Mouse (Mus musculus) megakaryocyte, embryonic 14.5 days (primary cell): ENCODE data around the gene Zdhhc17. TPM values are rescaled to one million over a fixed set of nuclear protein-coding genes. Genes with fewer than 3 reads are reported as not detected.

ENCODE experiments used
- H3K27me3 ChIP-seq: replicated peaks from 2 replicates; pipeline ENCODE3; 2012; ENCODE audit warnings: inconsistent platforms
- H3K36me3 ChIP-seq: replicated peaks from 2 replicates; pipeline ENCODE3; 2012; ENCODE audit warnings: low read length, inconsistent platforms, mixed read lengths
- H3K4me1 ChIP-seq: 2 replicates; pipeline ENCODE4 v1.6.1; 2012; ENCODE audit warnings: inconsistent platforms
- H3K4me3 ChIP-seq: replicated peaks from 2 replicates; pipeline ENCODE3; 2012; ENCODE audit warnings: moderate library complexity, mild to moderate bottlenecking, inconsistent platforms
- H3K9me3 ChIP-seq: 2 replicates; pipeline ENCODE4 v1.6.1; 2012; ENCODE audit warnings: inconsistent platforms
- FLI1 ChIP-seq: IDR thresholded peaks from 2 replicates; pipeline ENCODE4 v1.6.1; 2012; ENCODE audit warnings: low read length, inconsistent platforms, mixed read lengths
- GATA1 ChIP-seq: IDR thresholded peaks from 3 replicates; pipeline ENCODE4 v1.6.1; 2012; ENCODE audit warnings: mixed read lengths, low read length, inconsistent platforms, borderline replicate concordance
- polyA plus RNA-seq: library from polyadenylated mRNA; stranded (reverse); fragments of >175 nt; gene quantifications from 2 replicates; pipeline ENCODE4 v1.2.3, GENCODE M21; 2012; ENCODE audit warnings: low replicate concordance; ENCODE audit not compliant: insufficient read depth

The Zdhhc17 gene
- polyA plus RNA-seq = 0.29 and 1.3 TPM in 2 replicates

DNA sequence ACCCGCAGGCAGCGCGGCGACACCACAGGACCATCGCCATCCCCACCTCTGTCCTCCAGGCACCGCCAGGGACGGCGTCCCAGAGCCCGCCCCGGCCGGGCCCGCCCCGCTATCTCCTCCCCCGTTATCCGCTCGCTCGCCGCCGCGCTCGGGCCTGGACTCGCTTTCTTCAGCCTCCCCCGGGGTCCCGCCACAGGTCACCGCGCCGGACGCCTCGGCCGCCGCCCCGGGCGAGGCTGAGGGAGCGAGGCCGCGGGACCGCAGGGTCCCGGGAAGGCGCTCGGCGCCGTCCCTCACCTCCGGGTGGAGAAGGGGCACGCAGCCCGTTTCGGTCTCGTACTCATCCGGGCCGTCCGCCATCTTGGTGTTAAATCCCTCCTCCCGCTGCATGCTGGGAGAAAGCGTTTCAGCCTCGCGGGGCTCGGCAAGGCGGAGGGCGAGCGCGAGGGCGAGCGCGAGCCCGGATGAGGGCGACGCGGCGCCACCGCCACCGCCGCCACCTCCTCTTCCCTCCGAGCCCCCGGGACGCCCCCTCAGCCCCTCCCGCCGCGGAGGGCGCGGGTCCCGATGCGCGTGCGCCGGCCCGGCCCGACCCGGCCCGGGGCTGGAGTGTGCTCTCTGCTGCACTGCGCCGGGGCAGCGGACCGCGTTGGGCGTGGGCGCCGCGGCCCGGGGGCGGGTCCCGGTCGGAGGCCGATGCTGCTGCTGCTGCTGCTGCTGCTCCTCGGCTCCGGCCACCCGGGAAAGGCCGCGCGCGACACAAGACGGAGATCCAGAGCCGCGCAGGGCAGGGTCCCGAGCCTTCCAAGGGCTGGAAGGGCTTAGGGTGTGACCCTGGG lies at the start of gene Zdhhc17:
Gene Zdhhc17, minus strand, starts transcription at position 500 of the 839 bp plus-strand sequence.
- Histone ChIP-seq H3K4me3 (peak within 1 kb of the TSS; percentile 97), H3K27me3 (peaks cover 3% of the 10 kb centered on the region), H3K36me3 (no peaks in the 10 kb centered on the region), H3K4me1 (peaks cover 42% of the 10 kb centered on the region), H3K9me3 (peaks cover 11% of the 10 kb centered on the region)
- TF ChIP-seq FLI1 = no peak
- TF ChIP-seq GATA1 = no peak

DNA sequence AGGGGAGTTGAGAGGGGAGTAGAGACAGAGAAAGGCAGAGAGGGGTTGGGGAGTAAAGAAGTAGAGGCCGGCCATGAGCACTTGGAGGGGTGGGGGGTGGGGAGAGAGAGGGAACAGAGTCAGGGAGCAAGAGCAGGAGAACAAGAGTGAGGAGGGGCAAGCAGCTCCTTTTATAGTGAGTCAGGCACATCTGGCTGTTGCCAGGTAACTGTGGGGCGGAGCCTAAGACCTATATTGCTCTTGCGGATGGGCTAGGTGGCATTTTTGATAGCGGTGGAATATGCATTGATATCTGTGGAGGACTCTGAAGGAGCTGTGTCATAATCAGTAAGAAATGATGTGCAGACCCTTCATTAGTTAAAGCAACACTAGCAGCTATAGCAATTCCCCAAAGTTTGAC lies 45.8 kb upstream of the Zdhhc17 start:
- Histone ChIP-seq H3K4me3 (no peak overlapping the region), H3K27me3 (peaks cover 4% of the 10 kb centered on the region), H3K4me1 (peaks cover 6% of the 10 kb centered on the region), H3K36me3 (no peaks in the 10 kb centered on the region), H3K9me3 (no peaks in the 10 kb centered on the region)
- TF ChIP-seq GATA1 (no peak), FLI1 (no peak)

DNA sequence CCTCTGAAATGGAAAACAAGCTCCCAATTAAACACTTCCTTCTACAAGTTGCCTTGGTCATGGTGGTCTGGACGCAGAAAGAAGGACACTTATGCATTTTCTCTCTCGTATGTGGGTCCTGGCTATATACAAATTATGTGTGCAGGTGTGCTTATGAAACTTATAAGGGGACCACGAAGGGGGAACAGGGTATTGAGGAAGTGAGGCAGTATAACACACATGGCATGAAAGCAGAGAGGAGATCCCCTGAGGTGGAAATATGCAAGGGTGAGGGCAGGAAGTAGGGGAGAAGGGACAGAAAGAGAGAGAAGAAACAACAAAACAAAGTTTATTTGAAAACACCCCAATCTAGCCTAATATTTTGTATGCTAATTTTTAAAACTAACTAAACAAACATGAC lies 41.7 kb upstream of the Zdhhc17 start:
- Histone ChIP-seq H3K4me3 (no peak overlapping the region), H3K4me1 (peaks cover 12% of the 10 kb centered on the region), H3K27me3 (peaks cover 4% of the 10 kb centered on the region), H3K9me3 (no peaks in the 10 kb centered on the region), H3K36me3 (no peaks in the 10 kb centered on the region)
- TF ChIP-seq FLI1 (no peak), GATA1 (no peak)

DNA sequence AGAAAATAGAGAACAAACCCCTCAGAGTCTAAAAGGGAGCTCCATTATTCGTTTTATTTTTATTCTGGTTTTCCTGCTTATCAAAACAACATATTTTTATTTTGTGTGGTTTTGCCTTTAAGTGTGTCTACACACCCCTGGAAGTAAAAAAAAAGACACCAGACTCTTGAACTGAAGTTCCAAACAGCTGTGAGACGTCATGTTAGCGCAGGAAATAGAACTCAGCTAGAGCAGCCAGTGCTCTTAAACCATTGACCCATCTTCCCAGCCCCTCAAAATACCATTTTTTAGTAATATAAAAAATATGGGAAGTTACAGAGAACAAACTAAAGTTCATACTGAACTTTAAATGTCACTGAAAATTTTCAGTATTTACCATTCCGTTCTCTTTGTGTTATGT lies 40.6 kb upstream of the Zdhhc17 start:
- H3K27me3 ChIP-seq = peaks cover 4% of the 10 kb centered on the region
- H3K9me3 ChIP-seq = no peaks in the 10 kb centered on the region
- H3K36me3 ChIP-seq = no peaks in the 10 kb centered on the region
- TF ChIP-seq FLI1 (no peak), GATA1 (no peak)
- no peak overlapping the region for H3K4me3 ChIP-seq
- H3K4me1 ChIP-seq = peaks cover 10% of the 10 kb centered on the region

DNA sequence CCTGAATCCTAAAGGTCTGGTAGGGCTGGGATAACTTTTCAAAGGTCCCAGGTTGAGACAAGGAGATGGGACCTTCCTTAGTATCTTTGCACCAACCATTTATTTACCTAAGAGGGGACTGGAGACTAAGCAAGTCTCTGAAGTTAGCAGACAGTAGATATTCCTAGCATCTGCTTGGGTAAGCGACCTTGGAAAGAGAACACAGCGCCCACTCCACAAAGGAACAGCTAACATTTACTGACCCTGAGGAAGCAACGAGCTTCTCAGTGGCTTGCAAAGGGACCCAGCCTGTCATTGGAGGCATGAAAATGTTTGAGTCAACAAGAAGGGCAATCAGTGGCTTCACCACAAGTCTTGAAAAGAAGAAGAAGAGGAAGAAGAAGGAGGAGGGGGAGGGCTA lies 40.1 kb upstream of the Zdhhc17 start:
- peaks cover 4% of the 10 kb centered on the region for H3K27me3 ChIP-seq
- H3K36me3 ChIP-seq = no peaks in the 10 kb centered on the region
- TF ChIP-seq FLI1 (no peak), GATA1 (no peak)
- peaks cover 3% of the 10 kb centered on the region for H3K9me3 ChIP-seq
- no peak overlapping the region for H3K4me3 ChIP-seq
- H3K4me1 ChIP-seq = peaks cover 10% of the 10 kb centered on the region

DNA sequence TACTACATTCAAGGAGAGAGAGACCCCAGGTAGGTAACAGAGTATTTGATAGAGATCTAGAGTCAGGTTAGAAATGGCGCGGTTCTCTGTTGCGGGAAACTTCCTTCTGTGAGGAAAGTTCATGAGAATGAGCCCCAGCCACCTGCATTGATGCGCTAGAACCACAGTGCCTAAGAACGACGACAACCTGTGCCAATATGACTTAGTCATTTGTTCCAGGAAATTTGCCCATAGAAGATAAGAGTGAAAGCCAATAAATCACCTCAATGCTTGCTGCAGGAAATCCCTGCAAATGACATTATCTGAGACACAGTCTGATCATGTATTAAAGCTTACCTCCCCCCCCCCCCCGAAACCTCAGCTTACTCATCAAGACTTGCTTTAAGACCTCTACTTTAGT lies 38.0 kb upstream of the Zdhhc17 start:
- TF ChIP-seq FLI1 (no peak), GATA1 (no peak)
- peaks cover 7% of the 10 kb centered on the region for H3K4me1 ChIP-seq
- no peaks in the 10 kb centered on the region for H3K27me3 ChIP-seq

DNA sequence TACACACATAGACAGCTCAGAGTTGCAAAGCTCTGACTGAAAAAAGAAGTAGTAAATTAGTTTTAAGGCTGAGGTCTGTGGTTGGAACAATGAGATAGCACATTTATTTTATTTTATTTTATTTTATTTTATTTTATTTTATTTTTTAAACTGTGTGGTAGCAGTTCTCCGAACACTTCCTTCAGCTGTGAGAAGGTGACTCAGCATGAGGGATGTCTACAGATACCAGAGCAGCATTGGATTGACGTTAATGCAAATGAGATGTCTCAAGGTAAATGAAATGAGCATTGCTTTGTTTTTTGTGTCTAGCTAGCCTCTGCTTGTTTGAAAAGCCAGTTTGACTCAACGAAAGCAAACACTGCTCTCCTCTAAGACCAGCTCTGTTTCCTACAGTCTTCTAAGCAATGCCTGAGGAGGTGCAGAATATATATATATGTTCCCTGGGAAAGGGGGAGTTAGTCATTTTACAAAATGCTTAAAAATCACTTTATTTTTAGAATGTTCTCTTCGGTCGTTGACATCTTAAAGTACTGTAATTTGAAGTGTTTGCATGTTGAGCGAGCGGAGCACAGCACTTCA lies 30.2 kb upstream of the Zdhhc17 start:
- Histone ChIP-seq H3K4me1 (peaks cover 4% of the 10 kb centered on the region; the same call in 1 of the 2 replicates), H3K9me3 (peaks cover 32% of the 10 kb centered on the region), H3K27me3 (no peaks in the 10 kb centered on the region), H3K36me3 (no peaks in the 10 kb centered on the region), H3K4me3 (no peak overlapping the region)
- no peak for TF ChIP-seq FLI1
- no peak for TF ChIP-seq GATA1

More for the DNA sequence above, 38.0 kb upstream of the Zdhhc17 start:
- Histone ChIP-seq H3K36me3 (no peaks in the 10 kb centered on the region), H3K9me3 (peaks cover 24% of the 10 kb centered on the region), H3K4me3 (no peak overlapping the region)

DNA sequence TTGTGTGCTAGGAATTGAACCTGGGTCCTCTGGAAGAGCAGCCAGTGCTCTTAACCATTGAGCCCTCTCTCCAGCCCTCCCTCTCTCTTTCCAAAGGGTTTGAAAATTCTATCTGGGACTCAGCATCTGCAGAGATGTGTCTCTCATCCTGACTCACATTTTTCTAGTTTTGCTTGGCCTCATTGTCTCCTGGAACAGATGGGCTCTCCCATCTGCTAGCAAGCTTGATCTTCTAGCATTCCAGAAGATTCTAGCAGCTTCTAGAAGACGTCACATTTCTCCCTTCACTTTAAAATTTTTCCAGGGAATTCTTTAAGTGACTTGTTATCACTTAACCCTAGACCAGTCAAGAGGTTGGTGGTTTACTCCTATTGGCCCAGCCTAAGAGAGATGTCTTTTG lies 26.9 kb upstream of the Zdhhc17 start:
- H3K27me3 ChIP-seq = no peaks in the 10 kb centered on the region
- no peak for TF ChIP-seq FLI1
- TF ChIP-seq GATA1 = no peak

DNA sequence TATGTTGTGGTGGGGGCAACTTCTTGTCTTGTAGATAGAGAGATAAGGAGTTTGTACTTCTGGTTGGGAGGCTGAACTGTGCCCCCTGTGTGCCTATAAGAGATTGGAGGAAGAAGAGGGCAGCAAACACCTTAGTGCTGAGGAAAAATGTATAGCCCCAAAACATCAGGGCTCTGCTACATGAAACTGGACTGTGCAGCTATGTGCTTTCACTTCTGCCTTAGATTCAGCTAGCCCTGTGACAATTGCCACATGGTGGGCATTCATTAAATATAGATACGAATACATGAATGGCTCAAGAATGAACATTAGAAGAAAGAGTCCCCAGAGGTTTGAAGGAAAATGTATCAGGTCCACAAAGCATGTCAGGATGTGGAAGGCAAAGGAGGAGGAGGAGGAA lies 25.2 kb upstream of the Zdhhc17 start:
- no peak for TF ChIP-seq FLI1
- TF ChIP-seq GATA1 = no peak
- Histone ChIP-seq H3K27me3 (no peaks in the 10 kb centered on the region), H3K4me3 (no peak overlapping the region), H3K9me3 (peaks cover 4% of the 10 kb centered on the region), H3K4me1 (peaks cover 20% of the 10 kb centered on the region), H3K36me3 (no peaks in the 10 kb centered on the region)

More for the DNA sequence above, 26.9 kb upstream of the Zdhhc17 start:
- Histone ChIP-seq H3K36me3 (no peaks in the 10 kb centered on the region), H3K9me3 (peaks cover 6% of the 10 kb centered on the region), H3K4me3 (no peak overlapping the region), H3K4me1 (peaks cover 7% of the 10 kb centered on the region; the same call in 1 of the 2 replicates)
